ENCODE assay signal across 20 mouse cellular contexts in genomic region chr12:53442029-53442428, GRCm38 (mm10).
"Had no signal": no experiment of that assay in that cellular context is flagged by ENCODE, and none has a peak within 500 bp of the region (broad histone marks: within the 10 kb centered on the region; RNA-seq: fewer than 3 reads in every experiment).

No protein-coding gene starts in this region.

- H3K36me3 ChIP-seq: liver, embryonic 13.5 days; liver, embryonic 15.5 days; lung, embryonic 15.5 days; midbrain, embryonic 13.5 days; midbrain, embryonic 15.5 days; neural tube, embryonic 12.5 days; stomach, embryonic 15.5 days had no signal

- H3K27me3 ChIP-seq: liver, embryonic 13.5 days; liver, embryonic 15.5 days; lung, embryonic 15.5 days; megakaryocyte, embryonic 14.5 days; midbrain, embryonic 13.5 days; midbrain, embryonic 15.5 days; neural tube, embryonic 12.5 days; stomach, embryonic 15.5 days had no signal

- DNase-seq: liver, embryonic 13.5 days; liver, postnatal 0 days; lung, adult 2 months; lung, postnatal 14 days; lung, postnatal 36 days; right cerebral cortex, postnatal 25 days; right cerebral cortex, postnatal 4 days; spleen, adult 18-20 months; thymus, adult 2 months; thymus, postnatal 25 days; thymus, postnatal 4 days had no signal

- H3K4me1 ChIP-seq: liver, embryonic 13.5 days; liver, embryonic 15.5 days; lung, embryonic 15.5 days; megakaryocyte, embryonic 14.5 days; stomach, embryonic 15.5 days had no signal

- H3K4me2 ChIP-seq: liver, embryonic 13.5 days; liver, embryonic 15.5 days; lung, embryonic 15.5 days; midbrain, embryonic 13.5 days; midbrain, embryonic 15.5 days; neural tube, embryonic 12.5 days; stomach, embryonic 15.5 days had no signal

- H3K27ac ChIP-seq: liver, embryonic 13.5 days; liver, embryonic 15.5 days; lung, embryonic 15.5 days; midbrain, embryonic 13.5 days; midbrain, embryonic 15.5 days; neural tube, embryonic 12.5 days; stomach, embryonic 15.5 days; stomach, postnatal 0 days had no signal

- H3K9ac ChIP-seq: liver, embryonic 13.5 days; liver, embryonic 15.5 days; liver, postnatal 0 days; lung, embryonic 15.5 days; midbrain, embryonic 13.5 days; midbrain, embryonic 15.5 days; neural tube, embryonic 12.5 days; stomach, embryonic 15.5 days had no signal

- ATAC-seq: liver, postnatal 0 days; lung, postnatal 0 days; midbrain, embryonic 13.5 days; midbrain, embryonic 15.5 days had no signal

- H3K9me3 ChIP-seq: liver, embryonic 13.5 days; liver, embryonic 15.5 days; lung, embryonic 15.5 days; midbrain, embryonic 13.5 days; midbrain, embryonic 15.5 days; neural tube, embryonic 12.5 days; stomach, embryonic 15.5 days had no signal

- H3K4me3 ChIP-seq: liver, embryonic 13.5 days; liver, embryonic 15.5 days; lung, embryonic 15.5 days; megakaryocyte, embryonic 14.5 days; midbrain, embryonic 13.5 days; midbrain, embryonic 15.5 days; neural tube, embryonic 12.5 days; stomach, embryonic 15.5 days had no signal
